In the genomic region with DNA sequence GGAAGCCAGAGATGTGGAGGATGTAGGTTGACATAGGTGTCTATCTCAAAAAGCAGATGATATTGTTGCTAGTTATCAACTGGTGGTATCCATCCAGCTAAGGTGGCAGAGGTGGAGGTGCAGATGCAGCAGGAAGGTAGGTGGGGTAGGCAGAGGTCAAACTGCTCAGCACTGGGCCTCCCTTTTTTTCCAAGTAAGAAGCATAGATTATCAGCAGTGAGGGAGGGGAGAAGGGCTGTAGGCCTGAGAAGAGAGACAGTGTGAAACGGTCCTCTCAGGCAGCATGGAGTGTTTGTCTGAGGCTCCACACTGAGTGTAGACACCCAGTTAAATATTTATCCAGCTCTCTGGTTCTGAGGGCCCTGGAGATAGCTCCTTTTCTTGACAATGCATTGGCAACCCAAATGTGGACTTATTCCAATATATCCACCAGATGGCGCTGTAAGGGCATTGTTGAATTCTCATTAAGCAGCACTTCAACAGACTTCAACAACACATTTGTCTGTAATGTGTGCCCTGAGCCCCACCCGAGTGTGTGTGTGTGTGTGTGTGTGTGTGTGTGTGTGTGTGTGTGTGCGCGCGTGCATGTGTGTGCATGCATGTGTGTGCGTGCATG, we compare ENCODE assay signal across 9 mouse cellular contexts. TPM values are rescaled to one million over a fixed set of nuclear protein-coding genes. Genes with fewer than 3 reads are reported as not detected.
DNase-seq lines count a peak whose midpoint lies in the region; ATAC-seq and TF ChIP-seq lines count a peak whose summit lies in the region.
"Had no signal": no experiment of that assay in that cellular context is flagged by ENCODE, and none has a peak within 500 bp of the region (broad histone marks: within the 10 kb centered on the region; RNA-seq: fewer than 3 reads in every experiment).

No protein-coding gene starts in this region.

- no peaks in the 10 kb centered on the region for H3K27me3 ChIP-seq in forebrain, embryonic 11.5 days (ENCODE audit: control insufficient read depth, insufficient read depth, low read length)
- peaks cover 14% of the 10 kb centered on the region; the same call in 1 of the 2 replicates for H3K27me3 ChIP-seq in lung, embryonic 14.5 days (ENCODE audit: insufficient read depth, low read length)
- H3K27me3 ChIP-seq: embryonic facial prominence, embryonic 13.5 days had no signal

- no peaks in the 10 kb centered on the region for H3K9me3 ChIP-seq in forebrain, embryonic 11.5 days (ENCODE audit: control insufficient read depth, low read length)
- no peaks in the 10 kb centered on the region for H3K9me3 ChIP-seq in lung, embryonic 14.5 days (ENCODE audit: low read depth, low read length)
- H3K9me3 ChIP-seq: embryonic facial prominence, embryonic 13.5 days had no signal

- H3K4me2 ChIP-seq in forebrain, embryonic 11.5 days (ENCODE audit: low read depth, low read length, severe bottlenecking), result no peak overlapping the region
- no peak overlapping the region for H3K4me2 ChIP-seq in lung, embryonic 14.5 days
- H3K4me2 ChIP-seq: embryonic facial prominence, embryonic 13.5 days had no signal

- H3K9ac ChIP-seq in forebrain, embryonic 11.5 days (ENCODE audit: low read length), result no peak overlapping the region
- no peak overlapping the region for H3K9ac ChIP-seq in lung, embryonic 14.5 days
- H3K9ac ChIP-seq: embryonic facial prominence, embryonic 13.5 days had no signal

- no peaks in the 10 kb centered on the region for H3K4me1 ChIP-seq in forebrain, embryonic 11.5 days (replicated peaks; ENCODE audit: control insufficient read depth, insufficient read depth, low read length)
- H3K4me1 ChIP-seq in lung, embryonic 14.5 days (ENCODE audit: insufficient read depth), result no peaks in the 10 kb centered on the region
- H3K4me1 ChIP-seq: embryonic facial prominence, embryonic 13.5 days had no signal

- H3K36me3 ChIP-seq in forebrain, embryonic 11.5 days (ENCODE audit: control insufficient read depth, insufficient read depth, low read length), result peaks cover 6% of the 10 kb centered on the region; the same call in 1 of the 2 replicates
- no peaks in the 10 kb centered on the region for H3K36me3 ChIP-seq in lung, embryonic 14.5 days (ENCODE audit: insufficient read depth)

- 61% methylated on average over 7 of the region's 7 CpGs for WGBS in forebrain, embryonic 11.5 days
- 36% methylated on average over 7 of the region's 7 CpGs for WGBS in lung, embryonic 14.5 days

- no peak overlapping the region for H3K4me3 ChIP-seq in layer of hippocampus, adult 2 months
- no peak overlapping the region for H3K4me3 ChIP-seq in forebrain, embryonic 11.5 days (ENCODE audit: low read depth, low read length)
- H3K4me3 ChIP-seq in lung, embryonic 14.5 days (ENCODE audit: low read depth, low read length), result no peak overlapping the region
- H3K4me3 ChIP-seq: embryonic facial prominence, embryonic 13.5 days had no signal

- ATAC-seq in forebrain, embryonic 11.5 days (replicated peaks; ENCODE audit: low FRiP score), result peak; percentile 66
- peak; percentile 88 for ATAC-seq in lung, embryonic 14.5 days (ENCODE audit: insufficient read depth)
- peak; percentile 64; the same call in 1 of the 2 replicates for ATAC-seq in neutrophil, adult 5-6 weeks (ENCODE audit: extremely low read depth, insufficient number of reproducible peaks, low FRiP score, poor library complexity, severe bottlenecking)

- no peak overlapping the region for H3K27ac ChIP-seq in layer of hippocampus, adult 2 months
- no peak overlapping the region for H3K27ac ChIP-seq in forebrain, embryonic 11.5 days (ENCODE audit: low read depth, low read length)
- H3K27ac ChIP-seq in lung, embryonic 14.5 days (ENCODE audit: low read depth), result no peak overlapping the region
- H3K27ac ChIP-seq: embryonic facial prominence, embryonic 13.5 days had no signal

- peak; percentile 55 to 66 for DNase-seq in layer of hippocampus, adult 2 months (ENCODE audit: low spot score in 2 of 2)
- DNase-seq in layer of hippocampus, adult 9-11 months, result no peak
- DNase-seq in ZHBTc4 (ENCODE audit: low read depth, low spot score), result peak; percentile 78
- DNase-seq in forebrain, embryonic 11.5 days (ENCODE audit: low spot score), result peak; percentile 72
- peak; percentile 38 for DNase-seq in kidney, adult 18-20 months
- peak; percentile 96 for DNase-seq in lung, embryonic 14.5 days
- DNase-seq in frontal cortex, postnatal 25 days (ENCODE audit: low spot score in 2 of 2), result no peak

- TF ChIP-seq CTCF in layer of hippocampus, adult 2 months (conservative IDR thresholded peaks at IDR 0.05), result peak; percentile 78
- TF ChIP-seq CTCF in lung, embryonic 14.5 days (IDR thresholded peaks at IDR 0.05; ENCODE audit: low read depth), result peak; percentile 84

RNA-seq across cellular contexts. Expression of a gene that starts 23.0 kb away (rescaled TPM):
- total RNA-seq in layer of hippocampus, adult 2 months (2021), result 1 to 10 TPM; 3.9 to 4.0 TPM
- polyA plus RNA-seq in forebrain, embryonic 11.5 days (2014; fragmentation: Nextera tagmentation; extraction: Ambion mirVana), result 0.92 and 2.4 TPM in 2 replicates
- polyA plus RNA-seq in lung, embryonic 14.5 days (2014; fragmentation: Nextera tagmentation; extraction: Ambion mirVana), result 1.2 and 2.0 TPM in 2 replicates
- 7.4 and 11.7 TPM in 2 replicates for total RNA-seq in neutrophil, adult 5-6 weeks (2017)

Comparison
In these comparisons a context has a peak if more than half of its experiments do, and no peak if none do; other contexts are left out.
1. DNase-seq: peak in layer of hippocampus, adult 2 months (2 of 2), ZHBTc4 (single experiment), forebrain, embryonic 11.5 days (single experiment), kidney, adult 18-20 months (single experiment) and lung, embryonic 14.5 days (single experiment); none in layer of hippocampus, adult 9-11 months (single experiment) and frontal cortex, postnatal 25 days (0 of 2).
2. Peak in every context shown above with its lines, with median percentiles within 50 percentile points of each other: ATAC-seq.